Mouse (Mus musculus): ENCODE data around the gene Ctla4. TPM values are rescaled to one million over a fixed set of nuclear protein-coding genes. Genes with fewer than 3 reads are reported as not detected.

The Ctla4 gene
- polyA plus RNA-seq, 1 experiment from 2014 or later: 0.17 TPM

GRCm38 (mm10) chr1:60852770-60853147 is 34.0 kb upstream of the Ctla4 start:
- H3K4me3 ChIP-seq (ENCODE audit: low read depth, low read length): no peak overlapping the region
- DNase-seq (ENCODE audit: low spot score) (no peak), ATAC-seq (ENCODE audit: insufficient number of reproducible peaks, low FRiP score, low TSS enrichment, low read depth) (no peak)
- H3K4me1 ChIP-seq (ENCODE audit: control insufficient read depth, insufficient read depth, low read length): no peaks in the 10 kb centered on the region
- H3K27me3 ChIP-seq (ENCODE audit: control insufficient read depth, insufficient read depth, low read length): no peaks in the 10 kb centered on the region
- WGBS: 83% methylated on average over 6 of the region's 6 CpGs
- H3K27ac ChIP-seq (replicated peaks; ENCODE audit: low read depth, low read length): no peak overlapping the region
- no peaks in the 10 kb centered on the region for H3K9me3 ChIP-seq (ENCODE audit: control insufficient read depth, low read length)
- H3K36me3 ChIP-seq (ENCODE audit: control insufficient read depth, insufficient read depth, low read length): no peaks in the 10 kb centered on the region
- no peak overlapping the region for H3K9ac ChIP-seq (ENCODE audit: low read length)
- H3K4me2 ChIP-seq (ENCODE audit: low read depth, severe bottlenecking): no peak overlapping the region

DNA sequence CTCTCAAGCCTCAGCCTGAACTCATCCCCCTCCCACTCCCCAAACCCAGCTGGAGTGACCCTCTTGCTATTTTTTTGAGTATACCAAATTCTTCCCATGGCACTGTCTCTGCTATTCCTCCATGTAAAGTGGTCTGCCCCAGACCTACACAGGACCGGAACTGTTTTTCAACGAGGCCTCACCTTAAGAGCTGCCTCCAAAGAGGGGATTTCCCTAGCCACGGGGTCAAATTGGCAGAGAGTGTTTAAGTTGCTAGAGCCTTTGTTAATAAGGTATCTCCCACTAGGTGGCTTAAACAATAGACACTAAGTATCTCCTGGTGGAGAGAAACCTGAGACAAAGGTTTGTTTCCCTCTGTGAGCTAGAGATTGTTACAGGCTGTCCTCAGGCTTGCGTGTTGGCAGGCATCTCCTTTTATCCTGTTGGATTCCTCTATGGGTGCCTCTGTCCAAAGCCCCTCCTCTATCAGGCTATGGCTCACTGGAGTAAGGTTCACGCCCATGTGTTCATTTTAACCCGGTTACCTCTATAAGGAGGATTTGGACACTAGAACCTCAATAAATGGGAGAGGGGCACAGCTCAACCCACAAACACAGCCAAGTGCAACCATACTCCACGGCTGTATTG is 33.4 kb upstream of the Ctla4 start:
- WGBS: 63% methylated on average over 7 of the region's 7 CpGs
- H3K27me3 ChIP-seq (ENCODE audit: control insufficient read depth, insufficient read depth, low read length): no peaks in the 10 kb centered on the region
- H3K9me3 ChIP-seq (ENCODE audit: control insufficient read depth, low read length): no peaks in the 10 kb centered on the region
- no peak overlapping the region for H3K4me2 ChIP-seq (ENCODE audit: low read depth, severe bottlenecking)
- no peaks in the 10 kb centered on the region for H3K4me1 ChIP-seq (ENCODE audit: control insufficient read depth, insufficient read depth, low read length)
- H3K9ac ChIP-seq (ENCODE audit: low read length): no peak overlapping the region
- H3K36me3 ChIP-seq (ENCODE audit: control insufficient read depth, insufficient read depth, low read length): no peaks in the 10 kb centered on the region
- H3K4me3 ChIP-seq (ENCODE audit: low read depth, low read length): no peak overlapping the region
- ATAC-seq (ENCODE audit: insufficient number of reproducible peaks, low FRiP score, low TSS enrichment, low read depth) (no peak), DNase-seq (ENCODE audit: low spot score) (no peak)
- H3K27ac ChIP-seq (replicated peaks; ENCODE audit: low read depth, low read length): no peak overlapping the region

GRCm38 (mm10) chr1:60853991-60854390 is 32.8 kb upstream of the Ctla4 start:
- ATAC-seq (ENCODE audit: insufficient number of reproducible peaks, low FRiP score, low TSS enrichment, low read depth): no peak
- Histone ChIP-seq H3K4me3 (ENCODE audit: low read depth, low read length) (no peak overlapping the region), H3K36me3 (ENCODE audit: control insufficient read depth, insufficient read depth, low read length) (no peaks in the 10 kb centered on the region), H3K27ac (replicated peaks; ENCODE audit: low read depth, low read length) (no peak overlapping the region), H3K9ac (ENCODE audit: low read length) (no peak overlapping the region), H3K9me3 (ENCODE audit: control insufficient read depth, low read length) (no peaks in the 10 kb centered on the region), H3K4me1 (ENCODE audit: control insufficient read depth, insufficient read depth, low read length) (no peaks in the 10 kb centered on the region), H3K4me2 (ENCODE audit: low read depth, severe bottlenecking) (no peak overlapping the region), H3K27me3 (ENCODE audit: control insufficient read depth, insufficient read depth, low read length) (no peaks in the 10 kb centered on the region)
- DNase-seq (ENCODE audit: low spot score): no peak
- 90% methylated on average over 5 of the region's 5 CpGs for WGBS

DNA sequence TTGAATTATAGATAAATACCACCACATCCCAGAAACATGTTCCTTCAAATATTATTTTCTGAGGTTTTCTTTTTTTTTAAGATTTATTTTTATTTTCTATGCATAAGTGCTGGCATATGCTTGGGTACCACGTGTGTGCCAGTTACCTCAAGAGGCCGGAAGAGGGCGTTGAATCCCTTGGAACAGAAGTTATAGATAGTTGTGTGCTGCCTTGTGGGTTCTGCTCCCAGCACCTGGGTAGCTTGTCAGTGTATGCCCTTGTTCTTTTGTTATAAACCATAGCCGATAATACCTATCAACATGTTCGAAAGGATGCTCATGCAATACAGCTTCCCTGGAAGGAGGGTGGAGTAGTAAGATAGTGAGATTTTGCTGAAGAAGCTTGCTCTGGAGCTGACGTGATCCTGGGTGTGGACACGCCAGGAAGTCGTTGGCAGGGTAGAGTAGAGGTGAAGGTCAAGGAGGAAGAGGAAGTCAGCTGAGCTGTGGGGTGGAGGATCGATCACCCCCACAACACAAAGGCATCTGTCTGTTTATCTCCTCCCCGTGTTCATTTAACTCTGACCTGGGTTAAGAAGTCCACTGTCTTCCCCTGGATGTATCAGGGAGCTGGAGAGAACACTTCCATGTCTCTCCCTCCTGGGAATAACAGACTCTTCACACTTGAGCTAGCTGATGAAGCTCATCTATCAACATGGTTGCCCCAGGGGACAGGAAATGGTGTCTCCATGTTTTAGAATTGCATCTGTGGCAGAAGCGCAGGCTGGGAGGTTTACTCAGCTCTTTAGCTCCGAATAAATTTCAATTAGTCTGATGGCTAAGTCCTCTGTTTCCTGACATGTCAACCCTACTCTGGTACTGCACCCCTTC is 29.2 kb upstream of the Ctla4 start:
- Histone ChIP-seq H3K36me3 (ENCODE audit: control insufficient read depth, insufficient read depth, low read length) (no peaks in the 10 kb centered on the region), H3K27me3 (ENCODE audit: control insufficient read depth, insufficient read depth, low read length) (no peaks in the 10 kb centered on the region), H3K9me3 (ENCODE audit: control insufficient read depth, low read length) (no peaks in the 10 kb centered on the region), H3K4me3 (ENCODE audit: low read depth, low read length) (no peak overlapping the region), H3K4me2 (ENCODE audit: low read depth, severe bottlenecking) (no peak overlapping the region), H3K9ac (ENCODE audit: low read length) (no peak overlapping the region), H3K4me1 (ENCODE audit: control insufficient read depth, insufficient read depth, low read length) (0 out of 2 replicates have a peak, but pooled peaks cover 4% of the 10 kb centered on the region), H3K27ac (replicated peaks; ENCODE audit: low read depth, low read length) (no peak overlapping the region)
- DNase-seq (ENCODE audit: low spot score): no peak
- WGBS: 83% methylated on average over 12 of the region's 12 CpGs
- ATAC-seq (ENCODE audit: insufficient number of reproducible peaks, low FRiP score, low TSS enrichment, low read depth): no peak

DNA sequence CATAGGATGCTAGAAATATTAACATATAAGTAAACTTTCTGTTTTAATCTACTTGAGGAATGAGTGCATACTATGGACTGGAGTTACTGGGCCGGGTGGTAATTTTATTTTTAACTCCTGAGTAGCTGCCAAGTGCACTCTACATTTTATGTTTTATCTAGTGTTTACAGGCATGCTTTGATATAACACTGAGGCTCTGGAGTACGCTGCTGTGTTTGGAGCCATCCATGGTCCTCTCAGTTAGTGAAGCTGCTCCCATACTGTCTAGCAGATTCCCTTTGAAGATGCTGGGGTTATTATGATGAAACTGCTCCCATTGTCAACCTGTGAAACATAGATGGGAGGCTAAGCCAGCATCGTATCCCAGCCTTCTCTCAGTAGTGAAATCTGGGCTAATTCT is 27.6 kb upstream of the Ctla4 start:
- DNase-seq (ENCODE audit: low spot score) (no peak), ATAC-seq (ENCODE audit: insufficient number of reproducible peaks, low FRiP score, low TSS enrichment, low read depth) (no peak)
- Histone ChIP-seq H3K36me3 (ENCODE audit: control insufficient read depth, insufficient read depth, low read length) (no peaks in the 10 kb centered on the region), H3K9me3 (ENCODE audit: control insufficient read depth, low read length) (no peaks in the 10 kb centered on the region), H3K4me1 (ENCODE audit: control insufficient read depth, insufficient read depth, low read length) (0 out of 2 replicates have a peak, but pooled peaks cover 6% of the 10 kb centered on the region), H3K27me3 (ENCODE audit: control insufficient read depth, insufficient read depth, low read length) (no peaks in the 10 kb centered on the region), H3K9ac (ENCODE audit: low read length) (no peak overlapping the region), H3K27ac (replicated peaks; ENCODE audit: low read depth, low read length) (no peak overlapping the region), H3K4me3 (ENCODE audit: low read depth, low read length) (no peak overlapping the region), H3K4me2 (ENCODE audit: low read depth, severe bottlenecking) (no peak overlapping the region)
- WGBS: 79% methylated on average over 3 of the region's 3 CpGs

- H3K27me3 ChIP-seq (ENCODE audit: control insufficient read depth, insufficient read depth, low read length): no peaks in the 10 kb centered on the region
- H3K36me3 ChIP-seq (ENCODE audit: control insufficient read depth, insufficient read depth, low read length): no peaks in the 10 kb centered on the region
- ATAC-seq (ENCODE audit: insufficient number of reproducible peaks, low FRiP score, low TSS enrichment, low read depth) (no peak), DNase-seq (ENCODE audit: low spot score) (no peak)
- no peak overlapping the region for H3K9ac ChIP-seq (ENCODE audit: low read length)
- H3K27ac ChIP-seq (replicated peaks; ENCODE audit: low read depth, low read length): no peak overlapping the region
- WGBS: 83% methylated on average over 3 of the region's 3 CpGs
- H3K4me3 ChIP-seq (ENCODE audit: low read depth, low read length): no peak overlapping the region
- H3K4me1 ChIP-seq (ENCODE audit: control insufficient read depth, insufficient read depth, low read length): 0 out of 2 replicates have a peak, but pooled peaks cover 6% of the 10 kb centered on the region
- no peaks in the 10 kb centered on the region for H3K9me3 ChIP-seq (ENCODE audit: control insufficient read depth, low read length)
- no peak overlapping the region for H3K4me2 ChIP-seq (ENCODE audit: low read depth, severe bottlenecking)
Observed at GRCm38 (mm10) chr1:60859842-60860241, 27.0 kb upstream of the Ctla4 start.

GRCm38 (mm10) chr1:60860357-60860946 is 26.3 kb upstream of the Ctla4 start:
- Histone ChIP-seq H3K4me3 (ENCODE audit: low read depth, low read length) (no peak overlapping the region), H3K9me3 (ENCODE audit: control insufficient read depth, low read length) (no peaks in the 10 kb centered on the region), H3K4me2 (ENCODE audit: low read depth, severe bottlenecking) (no peak overlapping the region), H3K27ac (replicated peaks; ENCODE audit: low read depth, low read length) (no peak overlapping the region), H3K4me1 (ENCODE audit: control insufficient read depth, insufficient read depth, low read length) (0 out of 2 replicates have a peak, but pooled peaks cover 6% of the 10 kb centered on the region), H3K9ac (ENCODE audit: low read length) (no peak overlapping the region), H3K27me3 (ENCODE audit: control insufficient read depth, insufficient read depth, low read length) (no peaks in the 10 kb centered on the region), H3K36me3 (ENCODE audit: control insufficient read depth, insufficient read depth, low read length) (no peaks in the 10 kb centered on the region)
- ATAC-seq (ENCODE audit: insufficient number of reproducible peaks, low FRiP score, low TSS enrichment, low read depth) (no peak), DNase-seq (ENCODE audit: low spot score) (peak; percentile 52)
- WGBS: 25% methylated on average over 3 of the region's 3 CpGs

DNA sequence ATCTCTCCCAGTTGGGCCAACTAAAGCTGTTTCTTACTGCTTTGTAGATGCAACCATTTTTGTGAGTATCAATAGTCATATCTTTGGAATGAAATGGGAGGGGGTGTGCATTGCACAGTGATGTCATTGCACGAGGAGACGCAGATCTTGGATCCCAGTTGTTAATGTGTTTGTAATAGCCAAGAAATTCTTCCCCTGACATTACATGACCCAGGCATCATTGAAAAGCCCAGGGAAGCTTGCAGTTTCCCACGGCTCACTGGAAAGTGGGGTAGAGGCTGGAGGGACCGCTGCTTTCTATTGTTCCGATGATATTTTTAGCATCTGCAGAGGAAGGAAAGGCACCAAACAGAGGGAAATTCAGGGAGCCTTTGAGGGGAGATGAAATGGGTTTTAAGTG is 25.8 kb upstream of the Ctla4 start:
- no peaks in the 10 kb centered on the region for H3K36me3 ChIP-seq (ENCODE audit: control insufficient read depth, insufficient read depth, low read length)
- H3K4me1 ChIP-seq (ENCODE audit: control insufficient read depth, insufficient read depth, low read length): 0 out of 2 replicates have a peak, but pooled peaks cover 6% of the 10 kb centered on the region
- no peak overlapping the region for H3K4me2 ChIP-seq (ENCODE audit: low read depth, severe bottlenecking)
- no peaks in the 10 kb centered on the region for H3K9me3 ChIP-seq (ENCODE audit: control insufficient read depth, low read length)
- ATAC-seq (ENCODE audit: insufficient number of reproducible peaks, low FRiP score, low TSS enrichment, low read depth) (no peak), DNase-seq (ENCODE audit: low spot score) (no peak)
- H3K4me3 ChIP-seq (ENCODE audit: low read depth, low read length): no peak overlapping the region
- no peaks in the 10 kb centered on the region for H3K27me3 ChIP-seq (ENCODE audit: control insufficient read depth, insufficient read depth, low read length)
- WGBS: 86% methylated on average over 5 of the region's 5 CpGs
- no peak overlapping the region for H3K27ac ChIP-seq (replicated peaks; ENCODE audit: low read depth, low read length)
- no peak overlapping the region for H3K9ac ChIP-seq (ENCODE audit: low read length)
